Mouse (Mus musculus) heart, adult 2 months (tissue): ENCODE results near the gene Etv3.

Source experiments
- CTCF ChIP-seq: fragments of 200-600 bp; IDR thresholded peaks from 2 replicates; pipeline ENCODE4 v1.8.1; 2022; ENCODE audit warnings: antibody characterized with exemption, mild to moderate bottlenecking, moderate library complexity
- EP300 ChIP-seq: fragments of 200-500 bp; IDR thresholded peaks from 2 replicates; pipeline ENCODE4 v1.6.1; 2011; ENCODE audit warnings: low read depth, low read length, control low read depth; ENCODE audit not compliant: insufficient read depth
- POLR2A ChIP-seq: fragments of 200-500 bp; IDR thresholded peaks from 2 replicates; pipeline ENCODE4 v1.6.1; 2011; ENCODE audit warnings: mild to moderate bottlenecking, low read depth, low read length, control low read depth; ENCODE audit not compliant: insufficient read depth

DNA sequence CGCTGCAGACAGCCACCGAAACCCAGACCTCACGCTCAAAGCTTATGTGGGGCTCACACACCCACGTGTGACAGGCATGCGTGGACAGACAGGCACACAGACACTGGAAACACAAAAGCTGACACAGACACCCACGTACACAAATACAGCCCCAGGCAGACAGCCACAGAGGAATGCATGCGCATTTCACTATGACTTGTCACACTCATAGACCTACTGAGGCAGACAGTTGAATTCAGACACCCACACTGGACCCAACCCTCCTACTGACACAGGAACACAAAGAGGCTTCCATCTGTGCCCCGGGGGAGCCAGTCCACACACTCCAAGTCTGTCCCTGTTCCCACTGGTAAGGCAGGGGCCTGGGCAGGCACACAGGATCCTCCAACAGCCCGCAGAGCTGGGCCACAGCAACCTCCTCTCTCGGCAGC, 21.1 kb downstream of the Etv3 start:
- TF ChIP-seq CTCF (no peak), POLR2A (no peak), EP300 (no peak)
